Mouse (Mus musculus): ENCODE results near the gene Ccdc50. TPM values are rescaled to one million over a fixed set of nuclear protein-coding genes. Genes with fewer than 3 reads are reported as not detected.

Gene Ccdc50
- polyA plus RNA-seq (2017; shearing (Covaris generic)): 51.8 TPM

GRCm38 (mm10) chr16:27388761-27389451, at the start of gene Ccdc50:
Ccdc50 (plus strand) TSS chr16:27388869.

DNA sequence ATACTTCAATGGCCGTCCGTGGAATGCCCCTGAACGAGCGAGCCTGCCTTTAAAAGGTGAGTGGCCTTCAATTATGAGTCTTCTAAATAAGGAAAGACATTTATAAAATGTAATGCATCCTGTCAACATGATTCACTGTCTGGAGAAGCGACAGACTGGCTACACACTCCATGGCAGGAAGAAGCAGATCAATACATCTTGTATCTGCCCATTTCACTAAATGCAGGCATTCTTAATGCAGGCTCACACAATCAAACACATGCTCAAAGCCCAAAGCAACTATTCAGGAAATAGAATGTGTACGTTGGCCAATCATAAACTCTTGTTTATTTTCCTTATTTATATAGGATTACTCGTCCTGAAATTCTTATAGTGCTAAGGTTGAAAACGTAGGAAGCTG, 18.5 kb upstream of the Ccdc50 start, which contains the start of gene Uts2b:
Gene Uts2b (minus strand): TSS at position 49 of the 400 bp plus-strand sequence.

Other genes with a start within 250 kb of the Ccdc50 start
- not detected for gene Ostn, start 81.4 kb upstream of the Ccdc50 start, polyA plus RNA-seq (2017; shearing (Covaris generic))
- not detected for gene Uts2b, start 18.6 kb upstream of the Ccdc50 start, polyA plus RNA-seq (2017; shearing (Covaris generic))